Comparison of ENCODE assay signal across 8 mouse cellular contexts in genomic region chr10:7663159-7664026, GRCm38 (mm10). TPM values are rescaled to one million over a fixed set of nuclear protein-coding genes. Genes with fewer than 3 reads are reported as not detected.
DNase-seq lines count a peak whose midpoint lies in the region; ATAC-seq lines count a peak whose summit lies in the region.

No protein-coding gene starts in this region.

- peak; percentile 59 for ATAC-seq in inflammation-experienced regulatory T-cells, adult 6 months
- peak; percentile 62 for ATAC-seq in megakaryocyte progenitor cell, adult 5-6 weeks (replicated peaks; ENCODE audit: poor library complexity)

- intact Hi-C loops in left cerebral cortex, postnatal 10 days (cut with DNase I), result no loop called here

- DNase-seq in adrenal gland, adult (ENCODE audit: inconsistent age in 2 of 2, low spot score in 1 of 2), result peak; percentile 95 to 98
- DNase-seq in embryo, embryonic 10 days (ENCODE audit: low spot score), result peak; percentile 94
- peak; percentile 94 for DNase-seq in gastrocnemius, postnatal 10 days
- peak; percentile 78 to 95 for DNase-seq in left cerebral cortex, postnatal 10 days (ENCODE audit: extremely low spot score in 1 of 2, low spot score in 2 of 2)
- DNase-seq in right cerebral cortex, postnatal 10 days (ENCODE audit: low spot score in 2 of 2), result peak; percentile 93 to 94
- DNase-seq in urinary bladder, postnatal 14 days (ENCODE audit: low spot score), result peak; percentile 91

RNA-seq across cellular contexts. Expression of gene Nup43, which starts 3.9 kb away (rescaled TPM):
- 10 to 100 TPM in 1 of 2 experiments, 1 to 10 TPM in 1; 8.2 to 11.3 TPM for total RNA-seq in gastrocnemius, postnatal 10 days (2021)
- 10 to 100 TPM; 25.7 to 33.5 (median 27.4) TPM for polyA plus RNA-seq in inflammation-experienced regulatory T-cells, adult 6 months (2017; shearing (Covaris generic))
- 1 to 10 TPM; 8.2 to 8.3 TPM for total RNA-seq in left cerebral cortex, postnatal 10 days (2021)
- 38.0 and 50.3 TPM in 2 replicates for total RNA-seq in megakaryocyte progenitor cell, adult 5-6 weeks (2015)
- total RNA-seq in megakaryocyte progenitor cell, adult 5-6 weeks (2017), result 31.2 and 37.1 TPM in 2 replicates

RNA-seq across cellular contexts. Expression of gene Pcmt1, which starts 17.5 kb away (rescaled TPM):
- total RNA-seq in gastrocnemius, postnatal 10 days (2021), result 100 to 1,000 TPM in 1 of 2 experiments, 10 to 100 TPM in 1; 99.4 to 100 TPM
- 100 to 1,000 TPM in 2 of 3 experiments, 10 to 100 TPM in 1; 96.8 to 153 (median 100) TPM for polyA plus RNA-seq in inflammation-experienced regulatory T-cells, adult 6 months (2017; shearing (Covaris generic))
- 100 to 1,000 TPM; 150 to 153 TPM for total RNA-seq in left cerebral cortex, postnatal 10 days (2021)
- 68.3 and 83.4 TPM in 2 replicates for total RNA-seq in megakaryocyte progenitor cell, adult 5-6 weeks (2015)
- 64.3 and 66.6 TPM in 2 replicates for total RNA-seq in megakaryocyte progenitor cell, adult 5-6 weeks (2017)

RNA-seq across cellular contexts. Expression of gene Lats1, which starts 17.6 kb away (rescaled TPM):
- total RNA-seq in gastrocnemius, postnatal 10 days (2021), result 10 to 100 TPM; 16.9 to 21.8 TPM
- 1 to 10 TPM; 6.0 to 8.5 (median 6.1) TPM for polyA plus RNA-seq in inflammation-experienced regulatory T-cells, adult 6 months (2017; shearing (Covaris generic))
- total RNA-seq in left cerebral cortex, postnatal 10 days (2021), result 10 to 100 TPM; 47.2 to 49.2 TPM
- 23.0 and 27.3 TPM in 2 replicates for total RNA-seq in megakaryocyte progenitor cell, adult 5-6 weeks (2015)
- total RNA-seq in megakaryocyte progenitor cell, adult 5-6 weeks (2017), result 13.7 and 14.0 TPM in 2 replicates

Comparison
In these comparisons a context has a peak if more than half of its experiments do, and no peak if none do; other contexts are left out.
1. Peak in every context shown above with its lines: DNase-seq and ATAC-seq.